Mouse (Mus musculus) forebrain, embryonic 10.5 days (tissue): ENCODE measurements around the gene Xrcc6. TPM values are rescaled to one million over a fixed set of nuclear protein-coding genes. Genes with fewer than 3 reads are reported as not detected.

Source experiments
- DNase-seq: peaks from one replicate; pipeline ENCODE4 v3.0.0-alpha.2; 2017; ENCODE audit warnings: low spot score; ENCODE audit errors: extremely low spot score
- H3K27ac ChIP-seq: fragments of 300-500 bp; sonication (generic); 2 replicates; pipeline ENCODE4 v1.5.1; 2016; ENCODE audit warnings: mild to moderate bottlenecking
- H3K27me3 ChIP-seq: fragments of 300-500 bp; sonication (generic); 2 replicates; pipeline ENCODE4 v1.6.1; 2016; ENCODE audit warnings: mild to moderate bottlenecking; ENCODE audit not compliant: poor library complexity, severe bottlenecking
- H3K36me3 ChIP-seq: fragments of 300-500 bp; sonication (generic); replicated peaks from 2 replicates; pipeline ENCODE4 v1.6.1; 2016; ENCODE audit warnings: mild to moderate bottlenecking, moderate library complexity
- H3K4me1 ChIP-seq: fragments of 300-500 bp; sonication (generic); 2 replicates; pipeline ENCODE4 v1.6.1; 2016
- H3K4me3 ChIP-seq: fragments of 300-500 bp; sonication (generic); 2 replicates; pipeline ENCODE4 v1.5.1; 2016; ENCODE audit warnings: mild to moderate bottlenecking, moderate library complexity
- H3K9me3 ChIP-seq: fragments of 300-500 bp; sonication (generic); 2 replicates; pipeline ENCODE4 v1.6.1; 2016; ENCODE audit warnings: mild to moderate bottlenecking, moderate library complexity
- WGBS: fragments of 180-500 bp; shearing (Covaris S2); methylation state at CpG from one replicate; pipeline ENCODE4 v1.1.7; 2016; 5-methylcytosine and 5-hydroxymethylcytosine counted together
- polyA plus RNA-seq: library from polyadenylated mRNA; unstranded; fragments of >200 nt; fragmentation: Nextera tagmentation; extraction: Ambion mirVana; gene quantifications from 2 replicates; pipeline ENCODE4 v1.2.1, GENCODE M21; 2016

The Xrcc6 gene
- polyA plus RNA-seq, 1 experiment from 2014 or later = 90.8 TPM

DNA sequence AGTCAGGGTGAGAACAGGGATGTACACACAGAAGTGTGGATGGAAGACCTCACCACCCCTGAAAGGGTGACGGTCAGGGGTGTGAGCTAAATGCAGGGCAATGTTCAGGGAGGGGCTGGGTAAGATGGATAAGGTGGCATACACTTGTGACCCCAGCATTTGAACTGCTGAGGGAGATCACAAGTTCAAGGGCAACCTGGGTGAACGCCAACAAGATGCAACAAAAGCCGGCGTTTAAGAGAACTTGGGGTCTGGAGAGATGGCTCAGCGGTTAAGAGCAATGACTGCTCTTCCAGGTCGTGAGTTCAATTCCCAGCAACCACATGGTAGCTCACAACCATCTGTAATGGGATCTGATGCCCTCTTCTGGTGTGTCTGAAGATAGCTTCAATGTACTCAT is 32.9 kb upstream of the Xrcc6 start:
- no peak overlapping the region for H3K27ac ChIP-seq
- H3K4me1 ChIP-seq = peaks cover 7% of the 10 kb centered on the region
- 95% methylated on average over 6 of the region's 6 CpGs for WGBS
- no peaks in the 10 kb centered on the region for H3K9me3 ChIP-seq
- no peak for DNase-seq
- H3K27me3 ChIP-seq = no peaks in the 10 kb centered on the region
- H3K36me3 ChIP-seq = peaks cover 48% of the 10 kb centered on the region
- no peak overlapping the region for H3K4me3 ChIP-seq

- Histone ChIP-seq H3K36me3 (peaks cover 48% of the 10 kb centered on the region), H3K4me1 (peaks cover 13% of the 10 kb centered on the region), H3K4me3 (no peak overlapping the region), H3K9me3 (no peaks in the 10 kb centered on the region), H3K27me3 (no peaks in the 10 kb centered on the region), H3K27ac (no peak overlapping the region)
- no peak for DNase-seq
- 93% methylated on average over 15 of the region's 15 CpGs for WGBS
Observed at GRCm38 (mm10) chr15:81955414-81955813, 32.2 kb upstream of the Xrcc6 start.

GRCm38 (mm10) chr15:81956457-81956856 is 31.2 kb upstream of the Xrcc6 start:
- peak; percentile 57 for DNase-seq
- no peak overlapping the region for H3K4me3 ChIP-seq
- WGBS = 52% methylated on average over 8 of the region's 8 CpGs
- H3K36me3 ChIP-seq = peaks cover 44% of the 10 kb centered on the region
- H3K27ac ChIP-seq = no peak overlapping the region
- H3K27me3 ChIP-seq = no peaks in the 10 kb centered on the region
- H3K4me1 ChIP-seq = peaks cover 24% of the 10 kb centered on the region
- H3K9me3 ChIP-seq = no peaks in the 10 kb centered on the region

- 90% methylated on average over 11 of the region's 11 CpGs for WGBS
- H3K27ac ChIP-seq = no peak overlapping the region
- DNase-seq = no peak
Observed at GRCm38 (mm10) chr15:81957598-81957997, 30.0 kb upstream of the Xrcc6 start.

GRCm38 (mm10) chr15:81958906-81959305 is 28.7 kb upstream of the Xrcc6 start:
- Histone ChIP-seq H3K36me3 (peaks cover 31% of the 10 kb centered on the region), H3K27me3 (no peaks in the 10 kb centered on the region), H3K4me1 (peaks cover 25% of the 10 kb centered on the region), H3K27ac (no peak overlapping the region), H3K4me3 (no peak overlapping the region), H3K9me3 (no peaks in the 10 kb centered on the region)
- 93% methylated on average over 3 of the region's 3 CpGs for WGBS
- no peak for DNase-seq

More at GRCm38 (mm10) chr15:81957598-81957997, 30.0 kb upstream of the Xrcc6 start:
- no peaks in the 10 kb centered on the region for H3K27me3 ChIP-seq
- no peaks in the 10 kb centered on the region for H3K9me3 ChIP-seq
- H3K4me3 ChIP-seq = no peak overlapping the region
- H3K36me3 ChIP-seq = peaks cover 36% of the 10 kb centered on the region
- H3K4me1 ChIP-seq = peaks cover 25% of the 10 kb centered on the region

DNA sequence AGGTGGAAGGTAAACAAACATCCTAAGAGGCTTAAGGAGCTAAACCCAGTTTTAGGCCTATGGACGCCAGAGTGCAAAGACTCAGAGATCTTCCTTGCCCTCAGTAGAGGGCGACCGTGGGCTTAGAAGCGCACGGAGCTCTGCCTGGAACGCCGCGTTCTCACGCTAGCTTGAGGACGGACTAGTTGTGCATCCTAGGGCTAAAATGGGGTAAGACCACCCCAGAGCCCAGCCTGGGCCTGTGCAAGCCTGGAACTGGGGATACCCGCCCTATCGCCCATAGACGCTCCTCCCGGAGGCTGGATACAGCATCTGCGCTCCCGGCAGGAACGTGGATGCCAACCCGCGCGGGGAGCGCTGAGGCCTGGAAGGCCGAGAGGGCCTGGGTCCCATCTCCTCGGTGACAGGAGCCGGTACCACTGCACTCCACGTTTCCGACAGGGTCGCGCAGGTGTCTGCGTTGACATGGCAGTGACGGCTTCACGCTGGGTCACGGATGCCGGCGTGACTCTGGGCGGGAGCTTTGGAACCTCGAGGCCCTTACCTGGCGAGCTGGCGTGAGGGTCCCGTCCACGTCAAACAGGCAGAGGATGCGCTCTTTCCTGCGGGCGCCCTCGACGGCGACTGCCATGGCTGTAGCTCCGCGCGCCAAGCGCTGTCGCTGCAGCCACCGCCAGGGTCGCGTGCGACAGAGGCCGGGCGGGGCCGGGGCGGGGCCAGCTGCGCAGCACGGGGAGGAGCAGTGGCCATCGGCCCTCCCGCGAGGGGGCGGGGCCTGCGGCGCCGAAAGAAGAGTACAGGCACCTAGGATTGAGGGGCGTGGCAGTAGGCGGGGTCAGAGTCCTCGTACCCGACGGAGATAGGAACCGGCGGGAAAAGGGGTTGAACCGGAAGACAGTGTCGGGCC is 27.2 kb upstream of the Xrcc6 start, which contains the start of gene Pmm1:
Pmm1 (minus strand) TSS at position 760 of the 907 bp plus-strand sequence.
- Histone ChIP-seq H3K9me3 (no peaks in the 10 kb centered on the region), H3K36me3 (peaks cover 16% of the 10 kb centered on the region), H3K27me3 (no peaks in the 10 kb centered on the region), H3K4me1 (peaks cover 30% of the 10 kb centered on the region), H3K4me3 (peak within 1 kb of the TSS; percentile 79), H3K27ac (peak within 1 kb of the TSS; percentile 88)
- DNase-seq = peak; percentile 99
- under 1% methylated on average over 77 of the region's 77 CpGs for WGBS

GRCm38 (mm10) chr15:81961078-81961451 is 26.6 kb upstream of the Xrcc6 start:
- H3K36me3 ChIP-seq = peaks cover 10% of the 10 kb centered on the region
- peak overlapping the region; percentile 88 for H3K27ac ChIP-seq
- WGBS = 4% methylated on average over 8 of the region's 8 CpGs
- H3K4me3 ChIP-seq = peak overlapping the region; percentile 79
- peaks cover 30% of the 10 kb centered on the region for H3K4me1 ChIP-seq
- no peaks in the 10 kb centered on the region for H3K27me3 ChIP-seq
- H3K9me3 ChIP-seq = no peaks in the 10 kb centered on the region
- DNase-seq = no peak

- 74% methylated on average over 1 of the region's 1 CpGs for WGBS
- no peaks in the 10 kb centered on the region for H3K27me3 ChIP-seq
Observed at GRCm38 (mm10) chr15:81964262-81964661, 23.4 kb upstream of the Xrcc6 start.

DNA sequence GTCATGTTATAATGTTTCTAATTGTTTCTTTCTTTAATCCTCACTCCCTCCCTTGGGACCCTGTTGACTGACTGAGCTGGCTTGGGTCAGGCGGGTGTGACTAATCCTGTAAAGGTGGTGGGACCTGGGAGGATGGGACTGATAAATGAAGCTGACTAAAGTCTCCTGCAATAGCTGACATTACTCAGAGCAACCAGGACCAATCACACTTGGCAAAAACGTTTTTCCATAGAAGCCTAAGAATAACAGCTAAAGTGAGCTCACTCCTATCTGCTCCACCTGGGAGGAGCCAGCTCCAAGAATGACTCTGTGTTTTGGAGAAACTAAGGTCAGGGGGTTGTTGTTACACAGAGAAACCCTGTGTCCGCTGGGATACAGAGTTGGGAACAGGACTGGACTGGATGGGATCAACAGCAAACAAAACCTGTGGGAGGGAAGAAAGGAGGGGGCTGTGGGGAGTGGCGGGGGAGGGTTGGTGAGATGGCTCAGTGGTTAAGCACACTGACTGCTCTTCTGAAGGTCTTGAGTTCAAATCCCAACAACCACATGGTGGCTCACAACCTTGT is 22.6 kb upstream of the Xrcc6 start:
- Histone ChIP-seq H3K9me3 (no peaks in the 10 kb centered on the region), H3K27ac (no peak overlapping the region), H3K4me3 (no peak overlapping the region), H3K27me3 (no peaks in the 10 kb centered on the region), H3K36me3 (no peaks in the 10 kb centered on the region), H3K4me1 (peaks cover 35% of the 10 kb centered on the region)
- WGBS = 61% methylated on average over 4 of the region's 4 CpGs
- no peak for DNase-seq

More at GRCm38 (mm10) chr15:81964262-81964661, 23.4 kb upstream of the Xrcc6 start:
- no peaks in the 10 kb centered on the region for H3K36me3 ChIP-seq
- H3K4me1 ChIP-seq = peaks cover 35% of the 10 kb centered on the region
- H3K27ac ChIP-seq = no peak overlapping the region
- DNase-seq = no peak
- no peaks in the 10 kb centered on the region for H3K9me3 ChIP-seq
- H3K4me3 ChIP-seq = no peak overlapping the region

DNA sequence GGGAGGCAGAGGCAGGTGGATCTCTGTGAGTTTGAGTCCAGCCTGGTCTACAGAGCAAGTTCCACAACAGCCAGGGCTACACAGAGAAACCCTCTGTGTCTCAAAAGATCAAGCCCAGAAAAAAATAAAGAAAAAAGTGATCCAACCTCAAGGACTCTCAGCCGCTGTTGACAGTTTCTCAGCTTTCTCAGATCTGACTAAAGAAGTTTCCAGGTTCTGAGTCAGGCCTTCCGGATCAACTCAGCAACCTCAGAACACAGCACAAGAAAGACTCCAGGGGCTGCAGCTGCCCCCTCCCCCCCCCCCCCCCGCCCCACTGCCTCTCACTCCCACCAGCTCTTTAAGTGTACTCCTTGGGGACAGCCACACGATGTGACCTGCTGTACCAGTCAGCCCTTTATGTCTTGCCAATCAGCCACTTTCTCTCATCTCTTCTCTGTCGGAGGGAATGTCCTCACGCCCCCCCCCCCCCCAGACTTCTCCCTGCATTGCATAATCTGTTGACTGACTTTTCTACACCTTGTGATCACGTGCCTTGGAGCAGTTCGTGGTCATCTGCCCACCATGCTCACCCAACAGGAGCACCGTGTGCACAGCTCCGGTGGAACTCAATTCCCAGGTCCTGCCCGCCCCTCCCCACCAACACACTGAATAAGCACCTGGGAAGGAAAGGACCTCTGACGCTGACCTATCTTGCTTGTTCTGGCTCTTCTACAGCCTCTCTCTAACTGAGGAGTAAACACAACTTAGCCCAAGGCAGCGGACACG is 21.4 kb upstream of the Xrcc6 start:
- Histone ChIP-seq H3K4me1 (peaks cover 24% of the 10 kb centered on the region), H3K9me3 (no peaks in the 10 kb centered on the region), H3K27me3 (no peaks in the 10 kb centered on the region), H3K4me3 (no peak overlapping the region), H3K27ac (no peak overlapping the region), H3K36me3 (no peaks in the 10 kb centered on the region)
- WGBS = 88% methylated on average over 14 of the region's 14 CpGs
- DNase-seq = no peak

DNA sequence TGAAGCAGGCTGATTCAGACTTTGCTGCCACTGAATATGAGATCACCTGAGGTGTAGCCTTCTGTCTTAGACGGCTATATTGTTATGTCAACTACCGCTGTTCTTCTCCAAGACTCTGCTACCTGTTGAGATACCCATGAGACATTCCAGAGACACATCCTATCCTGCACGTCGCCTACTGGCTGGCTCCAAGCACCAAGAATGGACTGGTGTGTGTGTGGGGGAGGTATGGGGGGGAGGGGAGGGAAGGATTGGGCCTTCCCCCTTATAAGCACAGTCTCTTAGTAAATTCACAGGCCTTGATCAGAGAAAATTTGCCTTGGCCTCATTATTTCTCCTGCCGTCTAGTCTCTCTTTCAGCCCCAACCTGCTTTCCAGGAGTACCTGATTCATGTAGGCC is 19.8 kb upstream of the Xrcc6 start:
- peak overlapping the region; percentile 25; the same call in 1 of the 2 replicates for H3K27ac ChIP-seq
- WGBS = 92% methylated on average over 5 of the region's 5 CpGs
- DNase-seq = no peak

DNA sequence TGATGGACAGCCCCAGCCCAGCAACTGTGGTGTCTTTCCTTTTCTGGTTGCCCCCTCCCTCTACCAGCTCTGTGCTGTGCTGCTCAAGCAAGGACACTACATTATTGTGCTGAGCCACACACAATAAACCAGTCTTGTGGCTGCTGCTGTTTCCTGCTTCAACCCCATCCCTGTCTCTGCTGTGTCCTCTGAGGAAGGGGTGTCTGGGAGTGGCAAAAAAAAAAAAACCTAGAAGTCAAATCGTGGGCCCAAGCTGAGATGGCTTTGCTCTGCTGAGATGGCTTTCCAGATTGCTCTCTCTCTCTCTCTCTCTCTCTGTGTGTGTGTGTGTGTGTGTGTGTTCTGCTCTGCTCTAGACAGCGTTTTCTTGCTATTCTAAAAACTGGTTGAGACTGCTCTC is 19.2 kb upstream of the Xrcc6 start:
- H3K27ac ChIP-seq = 0 out of 2 replicates have a peak overlapping the region, but pooled peaks have one; percentile 25
- WGBS = 81% methylated on average over 2 of the region's 2 CpGs
- DNase-seq = no peak
- no peaks in the 10 kb centered on the region for H3K27me3 ChIP-seq
- H3K4me3 ChIP-seq = no peak overlapping the region
- no peaks in the 10 kb centered on the region for H3K36me3 ChIP-seq
- peaks cover 15% of the 10 kb centered on the region for H3K9me3 ChIP-seq
- peaks cover 20% of the 10 kb centered on the region for H3K4me1 ChIP-seq

More for the DNA sequence above, 19.8 kb upstream of the Xrcc6 start:
- Histone ChIP-seq H3K36me3 (no peaks in the 10 kb centered on the region), H3K4me3 (no peak overlapping the region), H3K4me1 (peaks cover 20% of the 10 kb centered on the region), H3K27me3 (no peaks in the 10 kb centered on the region), H3K9me3 (peaks cover 11% of the 10 kb centered on the region)
